Mouse (Mus musculus): ENCODE measurements around the gene Birc3.
A peak's percentile ranks its signal among the peaks of the same experiment; 100 is the strongest.
"Not testable (repeated sequence)": the region's sequence is repeated elsewhere in the genome, so short reads cannot be mapped to it uniquely, and the experiment has no call there.

Gene Birc3

DNA sequence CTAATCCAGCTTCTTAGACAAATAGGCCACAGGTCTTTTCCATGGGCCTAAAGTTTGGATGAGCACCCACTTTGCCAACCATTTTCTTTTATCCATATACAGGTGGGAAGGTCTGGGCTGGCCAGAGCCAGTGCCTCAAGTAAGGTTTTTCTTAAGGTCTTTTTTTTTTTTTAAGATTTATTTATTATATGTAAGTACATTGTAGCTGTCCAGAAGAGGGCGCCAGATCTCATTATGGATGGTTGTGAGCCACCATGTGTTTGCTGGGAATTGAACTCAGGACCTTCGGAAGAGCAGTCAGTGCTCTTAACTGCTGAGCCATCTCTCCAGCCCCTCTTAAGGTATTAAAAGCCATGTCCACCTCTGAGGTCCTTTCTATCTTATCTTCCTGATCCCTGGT is 6.0 kb downstream of the Birc3 start:
- DNase-seq, result not testable (repeated sequence)

DNA sequence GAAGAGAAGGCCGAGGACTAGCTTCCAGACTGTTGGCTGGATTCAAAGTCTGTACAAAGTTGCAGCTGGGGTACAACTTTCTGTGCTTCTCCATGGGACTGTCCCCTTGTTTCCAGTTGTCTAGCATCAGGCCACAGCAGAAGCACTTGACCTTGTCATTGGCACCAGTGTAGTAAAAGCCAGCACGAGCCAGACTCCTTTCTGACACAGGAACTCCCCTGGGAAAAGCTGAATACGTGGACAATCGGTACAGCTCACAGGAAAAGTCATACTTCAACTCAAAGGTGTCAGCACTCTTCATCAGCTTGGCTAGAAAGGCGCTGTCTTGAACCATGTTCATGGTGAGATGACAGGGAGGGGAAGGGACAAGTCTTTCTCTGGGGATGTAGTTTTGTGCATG is 12.0 kb downstream of the Birc3 start:
- no peak for DNase-seq

GRCm38 (mm10) chr9:7855912-7856311 is 17.1 kb downstream of the Birc3 start:
- DNase-seq, result no peak

DNA sequence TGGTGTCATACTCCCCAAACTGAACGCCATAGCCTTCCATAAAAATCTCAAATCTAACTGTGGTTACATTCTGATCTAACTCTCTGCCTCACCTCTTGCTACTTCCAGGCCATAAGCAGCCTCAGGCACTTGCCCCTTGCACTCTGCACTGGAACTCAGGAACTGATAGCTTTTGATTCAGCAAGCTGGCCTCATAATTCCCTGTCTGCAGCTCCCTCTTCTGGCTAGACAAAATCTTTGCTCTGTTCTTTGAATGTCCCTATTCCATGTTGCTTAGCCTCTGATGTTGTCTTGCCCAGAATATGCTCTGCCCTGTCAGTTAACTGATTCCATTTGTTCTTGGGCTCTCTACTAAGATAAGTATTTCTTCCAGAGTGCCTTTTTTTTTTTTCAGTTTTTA is 17.6 kb downstream of the Birc3 start:
- DNase-seq, result no peak

DNA sequence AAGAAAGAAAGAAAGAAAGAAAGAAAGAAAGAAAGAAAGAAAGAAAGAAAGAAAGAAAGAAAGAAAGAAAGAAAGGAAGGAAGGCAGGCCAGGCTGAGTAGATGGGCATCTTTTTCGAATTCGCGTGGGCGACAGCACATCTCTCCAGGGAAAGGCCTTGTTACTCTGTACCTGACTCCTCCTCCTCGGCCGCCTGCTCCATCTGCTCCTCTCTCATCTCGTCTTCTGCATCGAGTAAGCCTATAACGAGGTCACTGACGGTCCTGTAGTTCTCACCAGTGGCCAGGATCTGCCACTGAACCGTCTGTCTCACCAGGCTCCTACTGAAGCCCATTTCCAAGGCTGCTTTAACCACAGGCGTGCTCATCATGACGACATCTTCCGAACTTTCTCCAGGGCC is 18.8 kb downstream of the Birc3 start:
- not testable (repeated sequence) for DNase-seq

DNA sequence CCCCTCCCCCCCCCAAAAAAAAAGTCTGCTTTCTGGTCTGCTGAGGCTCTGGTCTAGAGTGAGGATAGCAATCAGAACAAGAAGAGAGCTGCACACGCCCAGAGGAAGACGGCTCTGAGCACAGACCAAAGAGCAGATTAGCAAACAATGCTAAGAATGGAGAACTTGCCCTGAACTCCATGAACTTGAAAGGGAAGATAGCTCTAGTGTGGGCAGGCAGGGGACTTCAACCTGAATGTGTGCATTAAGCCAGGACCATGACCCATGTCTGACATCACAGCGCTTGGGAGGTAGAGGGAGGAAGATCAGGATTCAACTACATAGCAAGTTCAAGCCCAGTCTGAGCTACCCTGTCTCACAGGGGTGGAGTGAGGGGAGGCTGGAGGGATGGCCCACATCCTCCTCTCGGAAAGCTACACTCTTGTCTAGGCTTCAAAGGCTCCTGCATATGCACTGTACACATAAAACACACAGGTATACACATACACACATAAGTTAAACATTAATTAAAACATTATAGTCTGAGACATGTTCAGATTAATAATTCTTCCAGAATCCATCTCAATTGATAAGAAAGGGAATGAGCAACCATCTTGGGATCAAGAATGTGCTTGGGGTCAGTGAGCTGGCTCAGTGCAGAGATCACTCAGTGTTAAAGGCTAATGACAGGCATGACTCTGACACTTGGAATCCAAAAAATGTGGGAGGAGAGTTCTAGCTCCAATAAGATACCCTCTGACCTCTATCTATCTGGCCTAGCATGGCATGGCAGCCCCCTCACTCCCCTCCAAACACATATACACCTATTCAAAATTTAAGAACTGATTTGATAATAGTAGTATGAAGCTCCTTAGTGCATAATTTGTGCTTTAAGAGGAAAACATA is 20.4 kb downstream of the Birc3 start:
- DNase-seq, result no peak

DNA sequence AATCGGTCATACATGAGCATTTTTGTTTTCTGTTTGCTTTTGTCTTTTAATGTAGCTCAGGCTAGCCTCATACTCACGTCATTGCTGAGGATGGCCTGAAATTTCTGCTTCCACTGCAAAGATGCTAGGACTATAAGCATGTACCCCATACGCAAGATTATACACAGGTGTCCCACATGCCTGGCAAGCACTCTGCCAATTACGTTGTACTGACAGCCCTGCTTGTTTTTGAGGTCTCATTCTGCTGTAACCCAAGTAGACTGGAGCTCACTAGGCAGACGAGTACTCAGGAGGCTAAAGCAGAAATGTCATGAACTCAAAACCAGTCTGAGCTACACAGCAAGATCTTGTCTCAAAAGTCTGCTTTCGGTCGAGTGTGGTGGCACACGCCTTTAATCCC is 21.1 kb downstream of the Birc3 start:
- no peak for DNase-seq

DNA sequence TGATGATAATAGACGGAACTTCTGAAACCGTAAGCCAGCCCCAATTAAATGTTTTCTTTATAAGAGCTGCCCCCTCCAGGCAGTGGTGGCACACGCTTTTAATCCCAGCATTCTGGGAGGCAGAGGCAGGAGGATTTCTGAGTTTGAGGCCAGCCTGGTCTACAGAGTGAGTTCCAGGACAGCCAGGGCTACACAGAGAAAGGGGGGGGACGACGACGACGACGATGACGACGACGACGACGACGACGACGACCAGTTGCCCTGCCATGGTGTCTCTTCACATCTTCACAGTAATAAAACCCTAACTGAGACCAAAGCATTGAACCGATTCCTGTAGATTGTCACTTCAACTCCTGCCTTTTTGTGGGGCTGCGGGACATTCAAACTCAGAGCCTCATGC is 24.8 kb downstream of the Birc3 start:
- DNase-seq, result no peak

GRCm38 (mm10) chr9:7846667-7847199 is 26.3 kb downstream of the Birc3 start:
- no peak for DNase-seq

GRCm38 (mm10) chr9:7845216-7845895 is 27.6 kb downstream of the Birc3 start:
- DNase-seq, result no peak

DNA sequence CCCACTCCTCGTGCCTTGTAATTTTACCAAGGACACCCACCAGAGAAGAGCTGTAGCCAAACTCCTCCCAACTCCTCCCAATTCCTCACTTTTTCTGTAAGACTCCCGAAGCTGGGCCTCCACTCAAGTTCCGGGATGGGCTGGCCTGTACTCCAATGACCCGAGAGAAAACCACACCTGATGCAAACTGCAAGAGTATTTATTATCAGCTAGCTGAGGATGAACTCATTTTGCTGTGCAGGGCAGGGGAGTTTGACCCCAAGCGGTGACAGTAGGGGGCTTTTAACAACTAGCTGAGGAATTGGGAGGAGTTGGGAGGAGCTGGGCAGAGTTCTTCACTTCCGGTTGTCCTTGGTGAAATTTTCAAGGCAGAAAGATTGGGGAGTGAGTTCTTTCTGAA is 31.8 kb downstream of the Birc3 start:
- no peak for DNase-seq

DNA sequence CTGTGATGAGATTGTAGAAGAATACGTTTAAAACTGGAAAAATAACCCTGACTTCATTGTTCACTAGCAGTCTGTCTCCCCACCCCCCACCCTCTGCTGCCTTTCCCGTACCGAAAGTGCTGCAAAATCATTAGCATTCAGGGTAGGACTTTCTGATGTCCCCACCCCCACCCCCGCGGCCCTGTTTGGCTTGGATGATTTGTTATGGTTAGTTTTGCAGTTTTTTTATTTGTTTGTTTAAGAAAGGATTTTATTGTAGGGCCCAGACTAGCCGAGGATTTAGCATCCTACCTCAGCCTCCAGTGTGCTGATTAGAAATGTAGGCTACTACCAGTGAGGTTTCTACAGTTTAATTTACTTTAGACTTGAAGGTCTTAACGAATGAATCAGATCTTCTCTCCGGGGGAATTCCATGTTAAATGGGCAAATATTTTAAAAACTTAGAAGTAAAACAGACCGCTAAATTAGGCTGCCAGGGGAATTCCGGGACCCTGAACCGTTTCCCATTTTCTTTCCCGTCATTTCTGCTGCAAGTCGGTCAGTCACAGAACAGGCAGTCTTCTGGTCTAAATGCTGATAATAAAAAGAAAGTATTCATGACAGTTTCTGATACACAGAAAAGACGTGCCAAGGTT is 35.1 kb downstream of the Birc3 start:
- DNase-seq, result no peak

DNA sequence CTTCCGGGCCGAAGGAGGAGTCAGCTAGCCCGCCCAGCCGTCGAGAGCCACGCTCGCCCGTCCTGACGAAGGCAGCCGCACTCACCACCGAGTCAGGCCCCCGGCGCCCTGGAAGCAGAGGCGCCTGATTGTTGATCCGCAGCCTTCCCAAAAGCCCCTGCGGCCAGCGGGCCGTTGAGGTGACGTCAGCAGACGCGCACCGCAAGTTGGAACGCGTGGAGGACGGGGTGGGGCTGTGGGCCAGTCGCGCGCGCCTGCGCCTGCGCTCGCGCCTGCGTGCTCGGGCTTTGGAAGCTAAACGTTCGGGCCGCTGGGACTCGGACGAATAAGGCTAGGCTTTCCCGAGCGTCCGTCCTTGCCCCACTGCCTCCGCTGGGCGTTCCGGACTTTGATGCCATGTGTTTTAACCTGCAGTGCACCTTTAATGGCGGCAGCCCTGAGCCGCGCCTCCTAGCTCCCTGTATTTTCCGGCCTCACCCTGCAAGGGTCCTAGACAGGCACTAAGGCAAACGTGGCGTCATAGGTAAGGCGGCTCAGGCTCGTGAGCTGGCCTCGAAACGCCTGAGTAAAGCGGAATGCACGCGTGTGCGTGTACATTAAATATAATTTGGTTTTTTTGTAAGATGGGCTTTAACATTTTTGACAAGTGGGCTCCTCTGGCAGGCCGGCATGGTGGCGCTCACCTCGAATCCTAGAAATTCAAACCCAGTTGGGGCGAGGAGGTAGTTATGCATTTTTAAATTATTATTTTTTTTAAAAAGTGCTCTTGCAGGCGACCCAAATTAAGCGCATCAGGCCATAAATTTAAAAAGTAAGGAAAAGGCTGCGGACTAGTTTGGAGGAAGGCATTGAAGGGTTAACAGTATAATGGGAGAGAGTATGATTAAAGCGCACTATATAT is 35.8 kb downstream of the Birc3 start, which contains the start of gene Birc2:
Birc2 (minus strand) TSS at position 160 of the 901 bp plus-strand sequence.
- peak; percentile 96 for DNase-seq

GRCm38 (mm10) chr9:7836331-7836730 is 36.7 kb downstream of the Birc3 start:
- DNase-seq, result peak; percentile 42

- no peak for DNase-seq
Observed at GRCm38 (mm10) chr9:7835302-7835701, 37.7 kb downstream of the Birc3 start.

DNA sequence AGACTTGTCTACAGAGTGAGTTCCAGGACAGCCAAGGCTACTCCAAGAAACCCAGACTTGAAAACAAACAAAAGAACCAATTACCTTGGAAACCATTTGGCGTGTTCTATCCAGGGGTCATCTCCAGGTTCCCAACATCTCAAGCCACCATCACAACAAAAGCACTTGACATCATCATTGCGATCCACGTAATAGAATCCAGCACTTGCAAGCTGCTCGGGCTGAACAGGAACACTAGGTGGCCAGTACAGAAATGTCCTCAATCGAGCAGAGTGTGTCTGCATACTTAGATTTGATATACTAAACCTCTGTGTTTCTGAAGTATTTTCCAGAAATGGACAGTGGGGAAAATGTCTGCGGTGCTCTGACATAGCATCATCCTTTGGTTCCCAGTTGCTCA is 39.6 kb downstream of the Birc3 start:
- DNase-seq, result no peak

GRCm38 (mm10) chr9:7829531-7830528 is 43.2 kb downstream of the Birc3 start:
- DNase-seq, result no peak

- DNase-seq, result no peak
Observed at GRCm38 (mm10) chr9:7828706-7829105, 44.3 kb downstream of the Birc3 start.

- no peak for DNase-seq
Observed at GRCm38 (mm10) chr9:7824916-7825315, 48.1 kb downstream of the Birc3 start.

- DNase-seq, result no peak
Observed at GRCm38 (mm10) chr9:7822758-7823157, 50.2 kb downstream of the Birc3 start.

GRCm38 (mm10) chr9:7805101-7805506 is 67.9 kb downstream of the Birc3 start:
- no peak for DNase-seq
